Mouse (Mus musculus) G1E (cell line): ENCODE data around the gene Smndc1. TPM values are rescaled to one million over a fixed set of nuclear protein-coding genes. Genes with fewer than 3 reads are reported as not detected.

ENCODE experiments used
- ATAC-seq: 2 replicates; pipeline ENCODE4 v1.8.0; 2016; ENCODE audit warnings: mild to moderate bottlenecking; ENCODE audit not compliant: insufficient number of reproducible peaks, poor library complexity, low FRiP score, severe bottlenecking; ENCODE audit errors: extremely low read depth
- DNase-seq: peaks from one replicate; pipeline ENCODE4 v3.0.0; 2012; ENCODE audit warnings: low spot score
- H3K27me3 ChIP-seq: 2 replicates; pipeline ENCODE4 v1.6.1; 2012; ENCODE audit warnings: mild to moderate bottlenecking, low read length, inconsistent platforms; ENCODE audit not compliant: insufficient read depth
- H3K36me3 ChIP-seq: replicated peaks from 2 replicates; pipeline ENCODE3; 2012; ENCODE audit warnings: mild to moderate bottlenecking, inconsistent platforms
- H3K4me1 ChIP-seq: 2 replicates; pipeline ENCODE4 v1.6.1; 2012; ENCODE audit warnings: low read depth, low read length, inconsistent platforms, mixed read lengths; ENCODE audit not compliant: insufficient read depth
- H3K4me3 ChIP-seq: 2 replicates; pipeline ENCODE4 v1.5.1; 2012; ENCODE audit warnings: low read depth, mild to moderate bottlenecking, inconsistent platforms, low read length, moderate library complexity, mixed read lengths
- H3K9me3 ChIP-seq: replicated peaks from 2 replicates; pipeline ENCODE4 v1.6.1; 2012; ENCODE audit warnings: inconsistent platforms
- CTCF ChIP-seq: IDR thresholded peaks from 2 replicates; pipeline ENCODE4 v1.5.1; 2012; ENCODE audit warnings: low read depth, low read length, inconsistent platforms, mixed read lengths
- GATA1 ChIP-seq: IDR thresholded peaks from 2 replicates; pipeline ENCODE4 v1.6.1; 2012; ENCODE audit warnings: borderline replicate concordance, low read length, inconsistent platforms, mixed read lengths
- GATA2 ChIP-seq: IDR thresholded peaks from 2 replicates; pipeline ENCODE4 v1.6.1; 2012; ENCODE audit warnings: low read depth, low read length, inconsistent platforms, borderline replicate concordance
- POLR2AphosphoS5 ChIP-seq: IDR thresholded peaks from 2 replicates; pipeline ENCODE4 v1.6.1; 2012; ENCODE audit warnings: low read depth, low read length, inconsistent platforms; ENCODE audit not compliant: insufficient replicate concordance
- TAL1 ChIP-seq: conservative IDR thresholded peaks from 2 replicates; pipeline ENCODE4 v1.6.1; 2012; ENCODE audit warnings: low read depth, low read length, inconsistent platforms, mixed read lengths
- polyA plus RNA-seq: library from polyadenylated mRNA; stranded (reverse); fragments of >175 nt; gene quantifications from 2 replicates; pipeline ENCODE4 v1.2.3, GENCODE M21; 2012
- total RNA-seq, 2 experiments: library from RNA; stranded (forward) in 1 of 2; stranded (reverse) in 1 of 2; fragments of 200-1000 nt in 1 of 2; fragments of >200 nt in 1 of 2; fragmentation: Nextera tagmentation in 1 of 2; gene quantifications; 2 replicates each; pipeline ENCODE4 v1.2.3; 2014 to 2017

Gene Smndc1
- total and polyA plus RNA-seq, 3 experiments, result 47.7 to 181 (median 96.5) TPM

- no peaks in the 10 kb centered on the region for H3K27me3 ChIP-seq
- H3K4me1 ChIP-seq, result peaks cover 5% of the 10 kb centered on the region; the same call in 1 of the 2 replicates
- peaks cover 2% of the 10 kb centered on the region; the same call in 1 of the 2 replicates for H3K9me3 ChIP-seq
- DNase-seq (no peak), ATAC-seq (no peak)
- H3K4me3 ChIP-seq, result no peak overlapping the region
- peaks cover 59% of the 10 kb centered on the region for H3K36me3 ChIP-seq
- TF ChIP-seq CTCF (no peak), GATA1 (no peak), GATA2 (no peak), TAL1 (no peak), POLR2AphosphoS5 (no peak)
These were observed 36.5 kb downstream of the Smndc1 start for GRCm38 (mm10) chr19:53353864-53354263.

DNA sequence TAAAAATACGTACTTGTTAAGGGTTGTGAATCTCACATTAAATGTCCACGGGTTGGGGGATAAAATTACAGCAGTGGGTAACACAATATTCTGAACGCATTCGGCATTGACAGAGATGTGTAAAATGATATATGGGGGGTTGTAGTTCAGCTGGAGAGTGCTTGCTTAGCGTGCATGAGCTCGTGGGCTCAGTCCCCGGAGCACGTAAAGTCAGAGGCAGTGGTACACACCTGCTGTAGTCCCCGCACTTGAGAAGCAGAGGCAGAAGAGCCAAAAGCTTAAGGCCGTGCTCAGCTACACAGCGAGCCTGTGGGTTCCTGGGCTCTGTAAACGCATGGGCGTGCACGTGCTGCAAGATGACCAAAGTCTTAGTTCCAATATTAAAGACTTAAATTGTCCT lies 44.6 kb downstream of the Smndc1 start:
- no peak for DNase-seq
- peaks cover 4% of the 10 kb centered on the region for H3K4me1 ChIP-seq

GRCm38 (mm10) chr19:53344062-53344461 lies 46.3 kb downstream of the Smndc1 start:
- ATAC-seq (no peak), DNase-seq (no peak)
- Histone ChIP-seq H3K4me3 (no peak overlapping the region), H3K36me3 (peaks cover 46% of the 10 kb centered on the region), H3K9me3 (peaks cover 5% of the 10 kb centered on the region; the same call in 1 of the 2 replicates), H3K27me3 (no peaks in the 10 kb centered on the region), H3K4me1 (peaks cover 2% of the 10 kb centered on the region)
- no peak for TF ChIP-seq GATA2
- no peak for TF ChIP-seq TAL1
- no peak for TF ChIP-seq CTCF
- TF ChIP-seq POLR2AphosphoS5, result no peak
- no peak for TF ChIP-seq GATA1

More for the DNA sequence above, 44.6 kb downstream of the Smndc1 start:
- ATAC-seq, result no peak
- TF ChIP-seq TAL1 (no peak), GATA2 (no peak), POLR2AphosphoS5 (no peak), CTCF (no peak), GATA1 (no peak)
- Histone ChIP-seq H3K4me3 (no peak overlapping the region), H3K9me3 (peaks cover 5% of the 10 kb centered on the region; the same call in 1 of the 2 replicates), H3K27me3 (no peaks in the 10 kb centered on the region), H3K36me3 (peaks cover 55% of the 10 kb centered on the region)

DNA sequence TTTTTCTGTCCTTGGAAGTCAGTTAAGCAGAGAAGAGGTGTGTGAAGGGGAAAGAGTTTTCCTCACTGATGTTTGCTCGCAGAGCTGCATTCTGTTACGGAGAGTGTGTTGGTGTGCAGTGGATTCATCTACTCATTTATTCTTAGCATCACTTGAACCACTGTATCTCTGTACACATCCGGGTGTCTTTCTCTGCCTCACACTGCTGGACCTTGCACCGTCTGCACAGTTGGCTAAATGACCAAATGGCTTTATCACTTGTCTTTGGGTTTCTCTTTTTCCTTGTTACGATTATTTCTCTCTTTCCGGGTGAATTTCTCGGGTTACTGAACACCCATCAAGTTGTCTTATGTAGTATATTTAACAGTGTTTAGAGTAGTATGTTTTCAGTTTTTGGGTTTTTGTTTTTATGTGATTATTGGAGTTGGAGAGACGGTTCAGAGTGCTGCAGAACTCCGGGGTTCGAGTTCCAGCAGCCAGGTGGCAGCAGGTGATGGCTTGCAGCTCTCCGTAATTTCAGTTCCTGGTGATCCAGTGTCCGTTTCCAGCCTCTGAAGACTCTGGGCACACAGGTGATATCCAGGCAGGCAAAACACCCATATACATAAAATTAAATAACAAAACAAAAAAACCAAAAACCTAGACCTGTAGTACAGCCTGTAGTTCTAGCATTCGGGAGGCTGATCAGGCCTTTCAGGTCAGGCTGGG lies 47.0 kb downstream of the Smndc1 start:
- Histone ChIP-seq H3K4me1 (peaks cover 5% of the 10 kb centered on the region), H3K4me3 (no peak overlapping the region), H3K9me3 (no peaks in the 10 kb centered on the region), H3K27me3 (no peaks in the 10 kb centered on the region), H3K36me3 (peaks cover 48% of the 10 kb centered on the region)
- TF ChIP-seq TAL1 (no peak), POLR2AphosphoS5 (no peak), GATA1 (no peak), GATA2 (no peak), CTCF (no peak)
- DNase-seq (no peak), ATAC-seq (no peak)

DNA sequence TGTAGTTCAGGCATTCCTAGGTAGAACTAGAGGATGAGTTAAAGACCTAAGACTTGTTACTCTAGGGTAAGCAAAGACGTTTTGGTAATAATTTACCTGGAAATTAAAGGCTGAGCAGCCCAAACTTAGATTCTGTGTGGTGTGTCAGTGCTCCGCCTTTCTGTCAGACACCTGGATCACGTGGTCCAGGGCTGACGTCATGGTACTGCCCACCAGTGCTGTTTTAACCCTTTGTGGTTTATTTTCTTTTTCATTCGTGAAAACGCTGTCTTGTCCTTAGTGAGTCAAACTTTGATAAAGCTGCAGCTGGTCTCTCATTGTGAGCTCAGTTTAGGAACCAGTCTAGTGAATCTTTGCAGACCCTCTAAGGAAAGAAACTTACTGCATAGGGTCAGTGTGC lies 50.0 kb downstream of the Smndc1 start:
- TF ChIP-seq GATA2, result no peak
- TF ChIP-seq TAL1, result no peak
- TF ChIP-seq GATA1, result no peak
- no peak for TF ChIP-seq POLR2AphosphoS5
- TF ChIP-seq CTCF, result no peak
- DNase-seq, result no peak
- Histone ChIP-seq H3K9me3 (no peaks in the 10 kb centered on the region), H3K4me3 (no peak overlapping the region), H3K36me3 (peaks cover 56% of the 10 kb centered on the region), H3K4me1 (peaks cover 3% of the 10 kb centered on the region; the same call in 1 of the 2 replicates), H3K27me3 (no peaks in the 10 kb centered on the region)
- no peak for ATAC-seq

- no peak for TF ChIP-seq GATA2
- no peak for TF ChIP-seq CTCF
- no peak for TF ChIP-seq POLR2AphosphoS5
- no peak for TF ChIP-seq GATA1
- no peak for TF ChIP-seq TAL1
- Histone ChIP-seq H3K36me3 (peaks cover 69% of the 10 kb centered on the region), H3K4me3 (no peak overlapping the region), H3K4me1 (peaks cover 11% of the 10 kb centered on the region), H3K9me3 (no peaks in the 10 kb centered on the region), H3K27me3 (no peaks in the 10 kb centered on the region)
- no peak for ATAC-seq
- DNase-seq, result no peak
These were observed 55.1 kb downstream of the Smndc1 start for GRCm38 (mm10) chr19:53335241-53335640.
